Mouse (Mus musculus) splenic B cell, adult 2 months (primary cell): Measurements from ENCODE around the gene Gm14085.

Experiments
- DNase-seq: peaks from one replicate; pipeline ENCODE4 v3.0.0-alpha.2; 2011; ENCODE audit warnings: low read depth, low spot score
- H3K27me3 ChIP-seq: 2 replicates; pipeline ENCODE4 v1.6.1; 2012; ENCODE audit warnings: mild to moderate bottlenecking, low read length, moderate library complexity, mixed read lengths; ENCODE audit not compliant: control insufficient read depth, poor library complexity, insufficient read depth, severe bottlenecking
- H3K36me3 ChIP-seq: 2 replicates; pipeline ENCODE4 v1.6.1; 2012; ENCODE audit warnings: mild to moderate bottlenecking, low read length, moderate library complexity, mixed read lengths; ENCODE audit not compliant: control insufficient read depth, poor library complexity, insufficient read depth, severe bottlenecking

Gene Gm14085

DNA sequence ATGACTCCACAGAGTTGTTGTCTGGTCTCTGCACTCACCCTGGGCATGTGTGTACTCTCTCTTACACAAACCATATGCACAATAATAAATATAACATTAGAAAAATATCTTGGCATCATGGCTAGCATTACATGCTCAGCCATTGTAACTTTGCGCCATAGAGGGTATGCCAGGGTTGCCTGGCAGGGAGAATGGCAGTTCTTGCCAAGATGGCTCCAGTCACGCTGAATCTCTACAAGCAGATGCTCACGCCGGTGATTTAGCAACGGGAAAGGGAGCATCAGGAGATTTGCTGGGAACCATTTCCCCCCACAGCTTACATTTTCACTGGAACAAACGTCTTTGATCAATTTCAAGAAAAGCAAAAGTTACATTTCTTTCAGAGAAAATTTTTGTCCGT is 46.5 kb downstream of the Gm14085 start:
- no peak for DNase-seq
- no peaks in the 10 kb centered on the region for H3K36me3 ChIP-seq
- H3K27me3 ChIP-seq = no peaks in the 10 kb centered on the region

DNA sequence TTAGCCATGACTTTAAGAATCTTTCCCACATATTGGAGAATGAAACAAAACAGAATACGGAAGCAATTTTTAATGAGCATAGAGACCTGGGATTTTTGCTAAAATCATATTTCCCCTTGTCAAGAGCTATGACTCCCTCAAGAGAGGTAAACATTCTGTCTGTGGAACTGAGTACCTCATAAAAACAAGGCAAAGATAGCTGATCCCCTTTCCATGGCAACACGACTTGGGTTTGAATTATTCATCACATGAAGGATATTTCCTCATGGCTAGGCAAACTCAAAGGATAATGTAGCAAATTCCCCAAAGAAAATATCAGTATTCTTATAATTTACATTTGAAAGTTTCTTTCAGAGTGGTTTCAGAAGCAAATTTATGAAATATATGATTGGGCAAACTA is 47.0 kb downstream of the Gm14085 start:
- Histone ChIP-seq H3K36me3 (no peaks in the 10 kb centered on the region), H3K27me3 (no peaks in the 10 kb centered on the region)
- DNase-seq = no peak

DNA sequence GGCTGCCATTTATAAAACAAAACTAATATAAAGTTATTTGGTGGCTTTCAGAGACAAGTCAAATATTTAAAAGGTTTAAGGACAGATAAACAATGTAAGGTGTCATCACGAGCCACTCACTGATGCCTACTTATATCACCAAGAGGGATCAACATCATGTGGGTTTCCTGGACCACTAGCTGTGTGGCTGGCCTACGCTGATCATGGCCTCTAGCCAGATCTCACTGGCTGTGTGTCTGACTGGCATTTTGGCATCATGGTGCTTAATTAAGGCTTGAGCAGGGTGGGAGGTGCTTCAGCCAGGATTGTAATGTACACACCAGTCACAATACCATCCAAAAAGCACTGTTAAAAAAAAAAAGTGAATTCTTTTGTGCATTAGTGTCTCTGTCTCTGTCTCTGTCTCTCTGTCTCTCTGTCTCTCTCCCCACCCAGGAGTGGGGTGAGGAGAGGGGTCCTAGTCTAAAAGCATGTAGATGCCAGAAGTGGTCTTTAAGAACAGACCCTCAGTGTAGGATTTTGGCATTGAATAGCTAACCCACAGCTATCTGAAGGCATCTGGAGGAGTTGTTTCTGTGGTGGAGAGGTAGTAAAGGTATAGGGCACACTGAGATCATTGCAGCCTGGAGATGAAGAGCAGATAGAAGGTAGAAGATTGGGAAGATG is 47.5 kb downstream of the Gm14085 start:
- DNase-seq = no peak
- Histone ChIP-seq H3K27me3 (no peaks in the 10 kb centered on the region), H3K36me3 (no peaks in the 10 kb centered on the region)

DNA sequence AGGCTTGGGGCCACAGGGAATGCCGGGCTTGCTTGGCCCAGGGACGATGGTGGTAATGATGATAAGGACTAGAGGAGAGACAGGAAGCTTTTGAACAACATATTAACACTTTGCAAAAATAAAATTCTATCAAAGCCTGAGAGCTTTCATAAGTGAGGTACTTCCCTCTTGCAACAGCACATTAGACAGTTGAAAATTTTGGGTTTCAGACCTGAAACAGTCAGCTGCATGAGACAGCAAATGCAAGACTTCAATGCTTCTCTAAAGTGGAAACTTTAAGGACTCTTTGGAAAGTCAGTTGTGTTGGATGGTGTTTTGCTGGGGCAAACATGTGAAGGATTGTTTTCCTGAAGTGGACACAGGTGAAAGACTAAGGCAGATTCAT is 48.1 kb downstream of the Gm14085 start:
- DNase-seq = no peak
- Histone ChIP-seq H3K27me3 (no peaks in the 10 kb centered on the region), H3K36me3 (no peaks in the 10 kb centered on the region)

DNA sequence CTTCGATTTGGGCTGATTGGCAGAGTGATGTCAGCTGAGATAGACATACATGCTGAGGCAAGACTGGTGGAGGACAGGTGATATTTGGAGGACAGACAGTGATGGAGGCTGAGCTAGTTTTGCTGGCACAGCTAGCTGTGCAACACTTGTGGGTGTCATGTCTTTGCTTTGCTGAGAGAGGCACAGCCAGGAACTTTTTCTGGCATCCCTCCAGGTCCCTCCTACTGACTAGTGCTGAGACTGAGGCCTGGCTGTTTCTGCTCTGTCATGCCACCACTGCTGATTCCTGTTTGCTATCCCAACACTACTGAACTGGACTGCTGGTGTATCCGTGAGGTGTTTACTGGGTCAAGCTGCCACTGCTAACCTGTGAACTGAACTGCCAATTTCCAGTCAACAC is 48.6 kb downstream of the Gm14085 start:
- H3K27me3 ChIP-seq = no peaks in the 10 kb centered on the region
- DNase-seq = no peak
- H3K36me3 ChIP-seq = no peaks in the 10 kb centered on the region

DNA sequence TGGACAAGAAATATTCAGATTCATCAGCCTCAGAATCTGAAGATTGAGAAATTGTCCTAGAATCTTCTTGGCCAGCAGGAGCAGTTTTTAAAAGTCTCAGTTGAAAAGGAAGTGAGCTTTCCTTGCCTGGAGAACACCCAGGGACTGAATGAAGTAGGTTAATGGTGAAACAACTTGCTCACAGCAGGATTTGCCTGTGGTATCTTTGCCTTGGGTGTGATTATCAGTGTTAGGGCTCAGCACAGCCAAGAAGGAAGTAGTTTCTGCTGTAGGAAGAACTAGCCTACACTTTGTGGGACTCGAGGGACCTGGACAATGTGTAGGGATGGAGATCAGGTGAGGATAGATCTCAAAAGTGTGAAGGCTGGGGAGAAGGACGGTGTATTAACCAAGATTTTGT is 49.9 kb downstream of the Gm14085 start:
- H3K36me3 ChIP-seq = no peaks in the 10 kb centered on the region
- H3K27me3 ChIP-seq = no peaks in the 10 kb centered on the region
- DNase-seq = no peak

DNA sequence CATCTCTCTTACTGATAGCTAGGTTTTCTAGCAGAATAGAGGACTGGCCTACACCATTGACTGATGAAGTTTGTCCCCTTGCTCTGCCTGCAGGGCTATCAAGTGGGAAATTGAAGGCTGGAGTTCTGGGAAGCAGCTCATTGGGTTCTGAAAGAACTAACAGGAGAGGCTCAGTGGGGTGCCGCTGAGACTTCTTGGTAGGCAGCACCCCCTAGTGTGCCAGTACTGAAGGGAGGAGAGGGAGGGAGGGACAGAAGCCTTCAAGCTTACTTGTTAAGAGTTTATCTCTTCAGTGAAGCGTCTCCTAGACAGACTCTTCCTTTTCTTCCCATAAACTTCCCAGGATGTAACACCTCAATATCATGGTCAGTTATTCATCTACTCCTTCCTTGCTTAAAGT is 73.6 kb downstream of the Gm14085 start:
- peak; percentile 64 for DNase-seq
- no peaks in the 10 kb centered on the region for H3K27me3 ChIP-seq
- no peaks in the 10 kb centered on the region for H3K36me3 ChIP-seq

DNA sequence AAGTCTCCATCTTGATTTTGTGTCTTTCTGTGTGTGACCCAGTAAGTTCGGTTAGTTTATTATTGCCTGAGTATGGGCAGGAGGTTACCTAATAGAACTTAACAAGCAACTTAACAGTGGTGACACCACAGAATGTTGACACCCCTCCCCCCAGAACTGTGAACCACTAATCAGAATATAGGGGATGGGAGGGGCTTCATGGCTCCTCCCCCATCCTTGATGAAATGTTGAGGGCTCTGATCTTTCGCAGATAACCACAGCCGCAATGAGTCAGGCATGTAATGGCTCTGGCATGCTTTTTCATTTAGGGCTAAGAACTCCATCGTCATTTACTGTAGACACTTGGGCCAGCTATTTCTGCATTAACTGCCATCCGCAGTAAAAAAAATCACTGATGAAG is 76.5 kb downstream of the Gm14085 start:
- no peak for DNase-seq
- H3K36me3 ChIP-seq = no peaks in the 10 kb centered on the region
- H3K27me3 ChIP-seq = no peaks in the 10 kb centered on the region

DNA sequence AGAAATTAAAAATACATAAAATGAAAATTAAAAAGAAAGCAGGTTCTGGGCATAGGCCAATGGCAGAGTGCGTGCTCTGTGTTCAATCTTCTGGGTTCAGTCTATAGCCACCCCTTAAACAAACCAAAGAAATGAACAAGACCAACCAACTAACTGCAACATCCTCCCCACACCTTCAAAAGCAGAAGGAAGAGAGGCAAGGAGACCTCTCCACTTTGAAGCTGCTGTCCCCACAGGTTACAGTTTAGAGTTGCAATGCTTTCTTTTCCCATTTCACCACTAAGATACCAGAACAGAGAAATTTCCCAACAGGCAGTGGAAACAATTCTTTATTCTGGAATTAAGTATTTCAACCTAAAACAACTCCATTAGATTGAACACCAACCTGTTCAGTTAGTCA is 77.5 kb downstream of the Gm14085 start:
- DNase-seq = no peak
- Histone ChIP-seq H3K27me3 (no peaks in the 10 kb centered on the region), H3K36me3 (no peaks in the 10 kb centered on the region)

DNA sequence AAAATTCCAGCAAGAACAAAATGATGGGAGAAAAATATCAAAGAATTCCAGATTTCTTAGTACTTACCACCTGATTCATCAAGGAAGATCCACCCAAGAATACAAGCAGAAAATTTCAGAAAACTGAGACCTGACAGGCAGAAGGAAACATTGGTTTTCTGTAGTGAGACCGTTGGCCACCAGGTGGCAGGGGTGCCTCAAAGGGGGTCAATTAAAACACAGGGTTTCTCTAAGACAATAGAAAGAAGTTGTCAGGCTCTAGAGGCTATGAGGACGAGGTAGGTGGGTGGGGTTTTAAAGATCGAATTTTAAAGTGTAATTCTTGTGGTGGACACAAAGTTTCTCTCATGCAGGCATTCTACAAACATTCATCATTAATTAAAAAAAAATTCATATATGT is 84.7 kb downstream of the Gm14085 start:
- Histone ChIP-seq H3K36me3 (no peaks in the 10 kb centered on the region), H3K27me3 (no peaks in the 10 kb centered on the region)
- DNase-seq = peak; percentile 77

DNA sequence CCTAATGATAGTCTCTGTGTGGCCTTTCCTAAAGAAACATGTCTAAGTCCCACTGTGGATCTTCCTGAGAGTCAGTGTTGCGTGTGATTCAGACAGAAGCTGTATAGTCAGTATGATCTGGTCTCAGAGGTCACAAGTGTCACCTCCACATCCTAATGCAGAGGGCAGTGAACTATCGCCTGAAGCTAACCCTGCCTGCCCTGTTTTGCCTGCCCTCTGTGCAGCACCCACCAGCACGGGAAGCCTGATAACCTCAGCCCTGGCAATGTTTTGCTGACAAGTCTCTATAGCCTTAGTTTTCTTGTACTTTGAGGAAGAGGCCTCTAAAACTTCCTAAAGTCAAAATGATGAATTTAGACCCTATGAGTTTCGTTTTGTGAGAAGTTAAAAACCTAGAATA is 85.7 kb downstream of the Gm14085 start:
- H3K27me3 ChIP-seq = no peaks in the 10 kb centered on the region
- H3K36me3 ChIP-seq = no peaks in the 10 kb centered on the region
- no peak for DNase-seq

DNA sequence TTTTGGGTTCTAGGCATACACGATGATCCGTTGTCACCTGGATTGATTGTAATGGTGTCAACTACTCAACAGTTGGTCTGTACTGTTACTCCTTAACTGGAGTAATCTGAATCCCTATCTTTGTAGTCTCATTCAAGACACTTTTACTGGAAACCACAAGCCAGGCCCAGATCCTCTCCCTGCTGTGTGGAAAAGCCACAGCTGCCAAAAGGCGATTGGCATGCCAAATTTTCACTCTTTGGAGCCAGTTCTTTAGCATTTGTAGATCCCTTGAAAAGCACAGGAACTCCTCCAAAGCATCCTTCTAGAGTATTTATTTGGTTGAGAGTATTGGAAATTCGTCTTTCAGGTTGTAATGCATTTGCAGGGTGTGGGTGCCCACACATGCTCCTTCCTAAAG is 86.6 kb downstream of the Gm14085 start:
- H3K36me3 ChIP-seq = no peaks in the 10 kb centered on the region
- H3K27me3 ChIP-seq = no peaks in the 10 kb centered on the region
- no peak for DNase-seq

DNA sequence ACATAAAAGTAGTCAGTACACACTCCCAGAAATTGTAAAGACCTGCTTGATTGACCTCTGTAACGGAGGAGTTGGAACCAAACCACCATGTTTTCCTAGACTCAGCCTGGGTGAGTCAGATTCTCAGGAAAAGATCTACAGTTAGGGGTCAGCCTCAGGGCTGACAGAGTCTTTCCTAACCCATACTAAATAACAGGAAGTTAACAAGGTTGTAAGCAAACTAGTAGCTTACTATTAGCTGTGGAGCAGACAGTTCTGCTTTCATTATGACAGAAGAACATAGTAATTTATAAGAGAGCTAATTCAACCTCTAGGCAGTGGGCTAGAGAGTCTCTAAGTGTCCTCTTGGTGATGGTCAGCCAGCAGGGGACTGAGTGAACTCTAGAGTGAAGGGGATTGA is 87.7 kb downstream of the Gm14085 start:
- DNase-seq = peak; percentile 6
- H3K36me3 ChIP-seq = no peaks in the 10 kb centered on the region
- no peaks in the 10 kb centered on the region for H3K27me3 ChIP-seq

DNA sequence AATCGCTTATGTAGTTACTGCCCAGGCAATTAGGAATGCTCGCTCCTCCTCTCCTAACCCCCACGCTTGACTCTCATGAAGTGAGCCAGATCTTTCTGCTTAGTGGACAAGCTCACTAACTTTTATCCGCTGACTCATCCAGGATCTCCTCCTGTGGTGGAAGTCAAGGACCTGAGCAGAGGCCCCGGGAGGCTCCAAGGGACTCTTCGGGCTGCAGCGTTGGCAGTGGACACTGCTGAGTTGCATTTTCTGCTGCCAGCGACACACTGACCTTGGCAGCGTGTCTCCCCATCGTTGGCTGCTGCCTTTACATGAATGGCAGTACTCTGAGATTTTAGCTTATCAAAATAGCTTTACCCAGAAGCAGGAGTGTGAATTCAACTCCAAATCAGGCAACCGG is 90.7 kb downstream of the Gm14085 start:
- H3K36me3 ChIP-seq = no peaks in the 10 kb centered on the region
- DNase-seq = no peak
- H3K27me3 ChIP-seq = no peaks in the 10 kb centered on the region

DNA sequence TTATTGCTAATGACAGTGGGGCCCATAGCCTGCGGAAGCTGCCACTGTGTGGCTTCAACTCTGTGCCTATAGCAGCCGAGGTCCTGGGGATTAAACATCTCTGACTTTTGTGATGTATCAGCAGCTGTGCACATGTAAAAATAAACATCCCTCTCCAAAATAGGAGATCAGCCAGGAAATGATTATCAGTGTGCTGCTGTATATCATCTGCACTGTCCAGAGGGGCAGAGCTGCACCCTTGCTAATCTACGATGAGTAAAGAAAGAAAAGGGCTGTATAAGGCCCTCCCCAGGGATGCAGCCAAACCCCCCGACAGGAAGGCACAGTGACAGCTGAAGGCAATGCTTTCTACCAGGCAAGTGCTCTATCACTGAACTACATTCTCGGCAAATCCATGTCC is 91.6 kb downstream of the Gm14085 start:
- DNase-seq = no peak
- H3K27me3 ChIP-seq = no peaks in the 10 kb centered on the region
- no peaks in the 10 kb centered on the region for H3K36me3 ChIP-seq

DNA sequence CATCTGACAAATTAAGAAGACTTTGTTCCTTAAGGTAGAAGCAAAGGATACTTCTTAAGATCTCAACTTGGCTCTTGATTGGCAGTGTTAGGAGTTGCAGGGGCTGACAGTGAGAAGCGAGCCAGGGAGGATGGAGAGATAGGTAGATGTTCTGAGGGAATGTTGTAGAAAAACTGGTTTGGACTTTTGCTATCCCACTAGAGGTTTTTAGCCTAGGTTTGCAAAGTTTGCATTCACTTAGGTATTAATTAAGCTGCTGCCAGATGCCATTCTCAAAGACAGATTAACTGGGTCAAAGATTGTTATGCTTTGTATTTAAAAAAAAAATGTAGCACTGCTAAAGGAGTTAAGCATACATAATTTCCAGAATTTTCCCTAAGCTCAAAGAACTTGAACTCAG is 92.6 kb downstream of the Gm14085 start:
- no peak for DNase-seq
- Histone ChIP-seq H3K36me3 (no peaks in the 10 kb centered on the region), H3K27me3 (no peaks in the 10 kb centered on the region)
